Mouse (Mus musculus) urinary bladder, postnatal 36 days (tissue): ENCODE data around the gene Olfr574.

Experiments used
- DNase-seq, 2 experiments: peaks; one replicate each; pipeline ENCODE4 v3.0.0; 2022; ENCODE audit warnings: low spot score in 2 of 2, mixed read lengths in 1 of 2

The Olfr574 gene

DNA sequence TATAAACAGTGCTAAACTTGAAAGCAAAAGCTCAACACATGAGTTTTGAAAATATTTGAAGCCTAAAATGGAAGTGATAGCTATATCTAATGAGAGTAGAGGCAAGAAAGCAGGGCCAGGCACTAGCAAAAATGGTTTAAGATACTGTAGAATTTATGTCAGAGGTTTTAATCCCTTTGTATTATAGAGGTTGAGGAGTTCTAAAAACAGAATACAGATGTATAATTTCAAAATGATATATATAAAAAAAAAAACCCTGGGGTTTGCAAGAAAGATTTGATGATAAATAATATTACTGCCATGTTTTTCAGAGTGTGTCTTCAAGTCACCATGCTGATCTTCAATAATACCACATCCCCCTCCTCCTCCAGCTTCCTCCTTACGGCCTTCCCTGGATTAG lies at the start of gene Olfr574:
Gene Olfr574, plus strand, starts transcription at position 301 of the 400 bp plus-strand sequence.
- no peak for DNase-seq

DNA sequence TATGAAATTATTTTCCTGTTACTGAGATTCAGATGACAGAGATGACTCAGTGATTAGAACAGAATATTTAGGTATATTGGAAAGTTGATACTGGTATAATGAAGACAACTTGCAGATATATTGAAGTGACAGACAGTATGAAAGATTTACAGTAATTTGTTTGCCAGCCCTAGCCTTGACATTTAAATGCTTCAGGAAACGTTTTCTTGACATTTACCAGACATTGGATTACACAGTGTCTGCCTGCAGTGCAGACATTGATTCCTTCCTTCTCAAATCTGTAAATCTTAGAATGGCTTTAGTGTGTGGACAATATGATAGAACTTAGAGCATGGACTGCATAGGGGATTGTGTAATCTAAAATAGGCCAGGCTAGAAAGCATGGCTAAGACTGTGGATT lies 33.0 kb upstream of the Olfr574 start:
- DNase-seq, result no peak

DNA sequence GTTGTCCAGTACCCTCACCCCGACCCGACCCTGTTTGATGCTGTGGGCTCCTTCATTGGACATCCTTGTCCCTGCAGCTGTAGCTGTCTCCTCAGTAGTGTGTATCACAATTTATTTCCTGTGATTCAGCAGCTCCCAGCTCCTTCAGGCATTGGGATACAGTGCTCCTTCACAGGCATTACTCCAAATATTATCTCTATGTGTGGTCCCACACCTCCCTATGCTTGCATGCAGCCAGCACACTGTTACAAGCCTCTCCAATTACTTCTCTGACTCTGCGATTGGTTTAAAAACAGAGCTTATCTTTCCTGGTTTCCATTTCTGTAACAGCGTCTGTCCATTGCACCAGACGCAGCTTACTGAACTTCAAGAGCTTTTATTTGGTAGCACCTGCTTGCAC lies 31.9 kb upstream of the Olfr574 start:
- DNase-seq, result no peak

DNA sequence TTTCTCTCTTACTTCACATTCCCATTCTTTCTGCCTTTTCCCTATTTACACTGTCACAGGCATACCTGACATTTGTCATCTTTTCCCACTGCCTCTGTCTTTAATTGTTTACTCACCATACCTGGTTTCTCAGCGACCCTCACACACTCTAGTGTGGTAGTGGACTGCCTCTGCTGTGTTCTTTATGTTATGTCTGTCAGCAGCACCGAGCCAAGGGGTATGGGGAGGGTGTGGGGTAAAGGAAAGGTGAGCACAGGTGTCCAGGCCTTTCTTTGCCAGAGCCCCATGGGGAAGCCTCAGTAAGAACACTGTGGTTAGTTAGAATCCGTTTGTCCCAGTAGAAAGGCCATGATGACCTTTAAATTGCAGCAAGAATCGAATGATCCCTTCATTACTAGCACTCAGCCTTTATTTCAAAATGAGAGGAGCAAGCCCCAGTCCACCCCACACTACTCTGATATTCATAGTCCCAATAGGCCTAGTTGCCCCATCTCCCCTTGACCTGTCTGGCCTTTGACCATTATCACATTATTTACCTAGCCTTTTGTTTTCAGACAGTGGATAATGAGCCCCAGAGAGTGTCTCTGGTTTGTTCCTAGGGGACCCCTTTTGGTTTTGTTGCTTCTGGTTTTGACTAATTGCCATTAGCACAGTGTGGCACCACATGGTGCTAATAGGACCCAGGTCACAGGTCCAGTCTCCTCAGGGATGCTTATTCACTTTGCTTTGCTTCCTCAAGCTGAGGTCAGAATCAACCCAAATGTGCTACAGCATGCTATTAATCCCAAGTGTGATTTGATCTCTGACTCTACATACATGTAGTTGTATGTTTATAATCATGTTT lies 31.0 kb upstream of the Olfr574 start, which contains the start of gene Olfr571:
Gene Olfr571, minus strand, starts transcription at position 505 of the 844 bp plus-strand sequence.
- DNase-seq, result no peak

DNA sequence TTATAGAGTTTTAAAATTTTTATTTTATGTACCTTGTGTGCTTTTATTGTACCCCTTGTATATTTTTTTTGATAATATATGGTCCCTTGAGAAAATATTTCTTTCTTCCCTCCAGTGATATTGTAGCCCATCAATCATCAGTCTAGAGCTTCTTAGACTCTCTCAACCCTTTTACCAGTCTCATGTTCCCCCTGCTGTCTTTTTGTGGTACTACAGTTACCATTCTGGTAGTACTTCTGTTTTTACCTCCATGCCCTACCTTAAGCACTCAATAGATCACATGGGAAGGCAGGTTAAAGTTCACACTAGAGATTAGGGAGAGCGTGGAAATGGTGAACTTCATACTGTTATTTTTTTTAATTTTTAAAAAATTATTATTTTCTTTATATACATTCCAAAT lies 28.6 kb upstream of the Olfr574 start:
- no peak for DNase-seq

DNA sequence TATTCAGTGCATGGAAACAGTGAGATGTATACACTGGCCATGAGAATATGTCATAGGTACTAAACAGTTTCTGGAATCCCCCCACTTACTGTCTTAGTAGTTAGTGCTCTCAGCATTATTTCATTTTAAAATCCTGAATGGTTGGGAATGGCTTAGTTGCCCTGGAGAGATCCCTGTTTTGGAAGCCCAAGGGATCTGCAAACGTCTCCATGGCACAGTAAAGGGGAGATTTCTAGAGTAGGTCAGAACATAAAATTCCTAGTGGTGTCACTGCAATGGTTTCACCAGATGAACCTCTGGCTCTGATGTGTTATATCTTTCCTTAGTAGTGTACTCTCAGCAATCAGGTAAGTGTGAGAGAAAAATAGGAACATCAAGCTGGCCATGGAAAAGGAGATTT lies 24.2 kb upstream of the Olfr574 start, which contains the start of gene Olfr572:
Gene Olfr572, plus strand, starts transcription at position 301 of the 400 bp plus-strand sequence.
- no peak for DNase-seq

DNA sequence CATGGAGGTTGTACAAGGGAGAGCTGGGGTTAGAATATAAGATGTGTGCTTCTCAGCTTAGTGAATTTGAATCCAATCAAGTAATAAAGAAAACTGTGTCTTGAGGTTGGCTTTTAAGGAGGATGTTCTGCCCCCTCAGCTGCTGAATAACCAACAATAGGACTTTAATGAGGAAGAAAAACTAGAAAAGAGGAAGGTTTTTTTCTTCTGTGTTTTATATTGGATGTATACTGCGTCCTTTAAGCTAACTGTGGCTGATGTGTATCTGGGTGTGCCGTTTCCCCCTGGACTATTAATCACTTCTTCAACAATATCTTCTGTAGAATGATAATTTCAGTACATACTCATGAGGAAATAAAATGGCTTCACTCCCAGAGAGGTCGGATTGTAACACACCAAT lies 21.2 kb upstream of the Olfr574 start:
- no peak for DNase-seq

DNA sequence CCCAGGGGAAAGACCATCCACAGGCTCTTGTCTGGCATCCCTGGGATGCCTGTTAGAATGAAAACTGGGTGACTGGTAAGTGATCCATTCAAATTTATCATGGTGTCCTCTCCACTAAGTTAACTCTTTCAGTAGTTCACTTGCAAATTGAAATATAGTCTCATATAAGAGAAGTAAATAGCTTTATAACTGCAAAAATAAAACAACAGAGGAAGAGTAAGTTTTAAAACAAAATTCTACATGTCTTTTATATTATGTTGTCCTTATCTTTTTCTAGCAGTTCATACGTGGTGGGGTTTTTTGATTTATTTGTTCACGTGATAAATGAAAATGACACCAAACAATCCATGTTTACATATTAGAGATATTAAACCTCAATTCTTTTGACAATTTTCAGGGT lies 5.8 kb upstream of the Olfr574 start, which contains the start of gene Olfr573-ps1:
Gene Olfr573-ps1, minus strand, starts transcription at position 101 of the 400 bp plus-strand sequence.
- no peak for DNase-seq

DNA sequence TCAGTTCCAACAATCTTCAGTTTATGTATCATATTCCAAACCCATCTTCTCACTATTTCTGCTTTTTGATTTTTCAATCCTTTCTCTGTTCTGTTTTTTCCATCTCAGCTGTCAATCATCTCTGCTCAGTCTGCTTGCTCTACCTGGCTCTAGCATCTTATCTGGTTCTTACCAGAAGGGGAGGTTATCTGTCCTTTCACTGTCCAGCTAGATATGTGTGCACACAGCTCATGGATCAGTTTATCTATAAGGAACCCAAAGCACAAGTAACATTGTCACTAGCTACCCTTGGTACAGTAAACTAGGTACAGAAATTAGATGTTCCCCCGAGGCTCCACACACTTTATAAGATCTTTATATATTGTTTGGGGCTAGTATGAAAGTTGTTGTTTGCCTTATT lies 4.8 kb upstream of the Olfr574 start:
- no peak for DNase-seq

DNA sequence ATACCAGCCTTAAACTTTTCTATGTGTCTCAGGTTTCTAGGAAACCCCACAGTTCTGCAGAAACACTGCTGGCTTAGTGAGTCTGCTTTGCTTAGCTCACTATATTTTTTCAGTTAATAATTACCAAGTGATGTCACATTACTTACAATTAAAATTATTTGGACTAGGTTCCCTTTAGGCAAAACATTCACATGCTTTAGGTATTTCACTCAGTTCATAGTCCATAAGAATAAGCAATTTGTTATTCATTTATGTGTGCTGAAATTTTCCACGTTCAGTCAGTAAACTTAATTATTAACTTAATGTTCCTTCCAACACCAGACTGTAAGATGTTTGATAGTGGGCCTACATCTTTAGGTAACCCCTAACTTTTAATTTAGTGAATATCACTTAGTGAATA lies 2.5 kb downstream of the Olfr574 start:
- DNase-seq, result no peak

DNA sequence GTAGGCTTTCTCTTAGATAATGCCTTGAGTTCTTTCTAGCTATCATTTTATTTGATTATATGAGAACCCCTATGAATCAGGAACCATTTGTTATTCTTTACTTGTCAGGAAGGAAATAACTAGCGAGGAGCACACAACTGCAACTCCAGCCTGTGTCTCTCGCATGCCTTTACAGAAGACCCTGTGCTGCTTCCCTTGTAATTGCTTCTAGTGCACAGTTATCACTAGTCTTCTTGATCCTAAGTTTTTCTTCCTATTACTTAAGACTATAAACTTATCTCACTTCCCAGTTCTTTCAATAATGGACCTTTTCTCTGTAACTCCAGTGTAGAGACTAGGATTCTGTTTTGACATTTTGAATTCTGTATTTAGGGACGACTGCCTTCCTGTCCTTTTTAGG lies 9.9 kb downstream of the Olfr574 start:
- no peak for DNase-seq

DNA sequence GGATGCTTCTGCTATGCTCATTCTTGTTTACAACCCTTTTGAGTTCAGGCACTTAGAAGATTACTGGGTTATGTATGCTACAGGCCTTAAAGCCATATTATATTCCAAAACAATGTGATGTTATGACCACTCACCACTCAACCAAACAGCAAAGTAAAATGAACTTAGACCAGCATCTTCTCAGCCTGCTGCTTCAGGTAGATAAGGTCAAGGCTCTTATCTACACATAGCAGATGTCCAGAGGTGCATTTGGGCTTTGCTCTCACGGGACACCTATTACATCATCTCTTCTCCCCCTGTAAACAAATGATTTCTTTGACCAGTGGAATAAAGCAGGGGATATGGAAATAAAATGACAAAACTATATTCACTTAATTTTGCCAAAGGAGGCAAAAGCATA lies 10.3 kb downstream of the Olfr574 start, which contains the start of gene Olfr575:
Gene Olfr575, minus strand, starts transcription at position 183 of the 400 bp plus-strand sequence.
- no peak for DNase-seq

DNA sequence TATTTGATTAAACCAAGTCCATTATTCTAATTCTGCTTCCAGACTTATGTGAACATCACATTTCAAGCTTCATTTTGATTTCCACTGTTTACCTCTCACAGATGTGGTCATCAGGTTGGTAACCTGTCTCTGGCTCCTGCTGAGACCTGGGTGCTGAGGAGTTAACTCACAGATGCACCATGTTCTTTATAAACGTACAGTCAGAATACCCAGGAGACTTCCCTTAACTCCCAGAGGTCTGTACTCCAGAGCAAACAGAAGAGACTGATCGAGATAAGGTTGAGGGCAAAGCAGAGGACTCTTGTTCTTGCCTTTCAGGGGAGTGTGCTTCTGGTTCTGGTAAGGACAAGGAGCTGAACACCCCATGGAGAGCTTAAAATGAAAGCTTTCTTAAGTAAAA lies 14.1 kb downstream of the Olfr574 start, which contains the start of gene Olfr576:
Gene Olfr576, plus strand, starts transcription at position 301 of the 400 bp plus-strand sequence.
- DNase-seq, result no peak

DNA sequence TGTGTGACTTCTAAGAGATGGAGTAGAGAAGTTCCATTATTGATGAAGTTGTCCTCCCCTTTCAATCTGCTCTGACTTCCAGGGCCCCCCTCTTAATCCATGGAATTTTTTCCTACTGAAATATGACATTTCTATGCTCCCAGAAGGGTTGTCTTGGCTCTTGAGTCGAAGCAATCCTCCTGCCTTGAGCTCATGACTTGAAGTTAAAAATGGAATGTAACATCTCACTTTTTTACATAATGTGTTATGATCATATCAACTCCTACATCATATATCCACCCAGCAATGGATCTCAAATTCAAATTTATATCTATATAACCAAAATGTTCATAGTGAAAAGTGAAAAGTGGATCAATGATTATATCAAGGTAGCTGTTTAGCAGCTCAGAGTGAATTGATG lies 26.1 kb downstream of the Olfr574 start:
- no peak for DNase-seq

DNA sequence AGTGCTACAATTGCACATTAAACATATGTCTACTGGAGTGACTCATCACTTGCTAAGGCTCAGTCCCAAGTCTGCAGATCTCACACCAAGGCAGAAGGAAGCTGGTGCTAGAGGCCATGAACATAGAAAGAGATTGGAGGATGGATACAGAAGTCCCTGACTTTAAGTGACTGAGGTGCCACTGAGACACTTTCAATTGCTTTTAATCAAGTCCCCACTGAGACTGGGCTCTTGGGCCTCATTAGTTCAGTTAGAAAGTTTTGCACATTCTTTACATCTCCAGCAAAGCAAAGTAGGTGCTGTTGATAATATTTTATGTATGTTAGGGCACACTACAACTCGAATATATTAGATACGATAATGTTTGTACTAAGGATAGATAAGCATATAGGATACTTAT lies 27.6 kb downstream of the Olfr574 start, which contains the start of gene Olfr577:
Gene Olfr577, minus strand, starts transcription at position 101 of the 400 bp plus-strand sequence.
- DNase-seq, result no peak

DNA sequence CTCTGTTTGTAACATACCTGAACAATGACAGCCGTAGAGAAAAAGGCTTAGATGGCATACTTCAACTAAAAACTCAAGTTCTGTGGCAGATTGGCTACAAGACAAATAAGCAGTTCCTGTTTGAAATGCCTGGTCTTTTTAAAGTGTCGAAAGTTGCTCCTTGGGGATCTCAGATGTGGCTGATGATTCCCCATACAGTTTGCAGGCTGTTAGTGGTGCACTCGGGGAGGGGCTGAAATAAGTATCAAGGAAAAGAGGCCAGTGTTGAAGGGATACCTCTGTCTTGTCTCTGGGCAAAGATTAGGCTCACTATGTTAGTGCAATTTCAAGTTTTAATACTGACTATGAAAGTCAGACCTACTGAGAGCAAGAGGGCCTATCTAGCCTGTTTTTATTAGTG lies 41.0 kb downstream of the Olfr574 start, which contains the start of gene Olfr578:
Gene Olfr578, minus strand, starts transcription at position 101 of the 400 bp plus-strand sequence.
- no peak for DNase-seq
